Mouse (Mus musculus) hindbrain, embryonic 15.5 days (tissue): ENCODE measurements around the gene Msh4. TPM values are rescaled to one million over a fixed set of nuclear protein-coding genes. Genes with fewer than 3 reads are reported as not detected.
"Not testable (repeated sequence)": the region's sequence is repeated elsewhere in the genome, so short reads cannot be mapped to it uniquely, and the experiment has no call there.

Experiments
- ATAC-seq: fragments of 200-750 bp; cut with Nextera tagmentation; 2 replicates; pipeline ENCODE4 v1.8.0; 2017; ENCODE audit warnings: low read depth, moderate number of reproducible peaks, moderate TSS enrichment; ENCODE audit not compliant: low FRiP score
- H3K27ac ChIP-seq: fragments of 300-500 bp; sonication (generic); replicated peaks from 2 replicates; pipeline ENCODE4 v1.5.1; 2015; ENCODE audit warnings: mild to moderate bottlenecking, inconsistent platforms
- H3K27me3 ChIP-seq: fragments of 300-500 bp; sonication (generic); 2 replicates; pipeline ENCODE4 v1.6.1; 2015; ENCODE audit warnings: control low read depth, inconsistent platforms
- H3K36me3 ChIP-seq: fragments of 300-500 bp; sonication (generic); 2 replicates; pipeline ENCODE4 v1.6.1; 2015; ENCODE audit warnings: control low read depth, inconsistent platforms
- H3K4me1 ChIP-seq: fragments of 300-500 bp; sonication (generic); replicated peaks from 2 replicates; pipeline ENCODE4 v1.6.1; 2015; ENCODE audit warnings: control low read depth, inconsistent platforms
- H3K4me2 ChIP-seq: fragments of 300-500 bp; sonication (generic); 2 replicates; pipeline ENCODE4 v1.6.1; 2015; ENCODE audit warnings: moderate library complexity, mild to moderate bottlenecking, inconsistent platforms
- H3K4me3 ChIP-seq: fragments of 300-500 bp; sonication (generic); 2 replicates; pipeline ENCODE4 v1.5.1; 2015; ENCODE audit warnings: mild to moderate bottlenecking, inconsistent platforms
- H3K9ac ChIP-seq: fragments of 300-500 bp; sonication (generic); 2 replicates; pipeline ENCODE4 v1.6.1; 2015; ENCODE audit warnings: inconsistent platforms
- H3K9me3 ChIP-seq: fragments of 300-500 bp; sonication (generic); 2 replicates; pipeline ENCODE4 v1.6.1; 2016; ENCODE audit warnings: control low read depth, inconsistent platforms
- WGBS: fragments of 180-500 bp; shearing (Covaris S2); methylation state at CpG from one replicate; pipeline ENCODE4 v1.1.7; 2015; 5-methylcytosine and 5-hydroxymethylcytosine counted together
- polyA plus RNA-seq: library from polyadenylated mRNA; unstranded; fragments of >200 nt; fragmentation: Nextera tagmentation; extraction: Ambion mirVana; gene quantifications from 2 replicates; pipeline ENCODE4 v1.2.1, GENCODE M21; 2015

Msh4 gene
- polyA plus RNA-seq, 1 experiment from 2014 or later: 0.22 TPM

- 86% methylated on average over 4 of the region's 4 CpGs for WGBS
- no peak overlapping the region for H3K9ac ChIP-seq
Observed at GRCm38 (mm10) chr3:153864636-153865429, 41.1 kb downstream of the Msh4 start.

GRCm38 (mm10) chr3:153863816-153864215, 42.1 kb downstream of the Msh4 start:
- no peak overlapping the region for H3K9ac ChIP-seq
- no peak overlapping the region for H3K27ac ChIP-seq
- H3K9me3 ChIP-seq: no peaks in the 10 kb centered on the region
- no peaks in the 10 kb centered on the region for H3K36me3 ChIP-seq
- no peak for ATAC-seq
- H3K4me2 ChIP-seq: no peak overlapping the region
- H3K4me1 ChIP-seq: 0 out of 2 replicates have a peak, but pooled peaks cover 4% of the 10 kb centered on the region
- no peak overlapping the region for H3K4me3 ChIP-seq
- WGBS: 91% methylated on average over 2 of the region's 2 CpGs
- no peaks in the 10 kb centered on the region for H3K27me3 ChIP-seq

More at GRCm38 (mm10) chr3:153864636-153865429, 41.1 kb downstream of the Msh4 start:
- Histone ChIP-seq H3K27me3 (no peaks in the 10 kb centered on the region), H3K4me2 (no peak overlapping the region), H3K36me3 (no peaks in the 10 kb centered on the region), H3K9me3 (no peaks in the 10 kb centered on the region), H3K27ac (no peak overlapping the region), H3K4me1 (0 out of 2 replicates have a peak, but pooled peaks cover 4% of the 10 kb centered on the region), H3K4me3 (no peak overlapping the region)
- ATAC-seq: no peak

- not testable (repeated sequence) for ATAC-seq, H3K9me3 ChIP-seq
- 92% methylated on average over 8 of the region's 8 CpGs for WGBS
Observed at GRCm38 (mm10) chr3:153860392-153860791, 45.5 kb downstream of the Msh4 start.

DNA sequence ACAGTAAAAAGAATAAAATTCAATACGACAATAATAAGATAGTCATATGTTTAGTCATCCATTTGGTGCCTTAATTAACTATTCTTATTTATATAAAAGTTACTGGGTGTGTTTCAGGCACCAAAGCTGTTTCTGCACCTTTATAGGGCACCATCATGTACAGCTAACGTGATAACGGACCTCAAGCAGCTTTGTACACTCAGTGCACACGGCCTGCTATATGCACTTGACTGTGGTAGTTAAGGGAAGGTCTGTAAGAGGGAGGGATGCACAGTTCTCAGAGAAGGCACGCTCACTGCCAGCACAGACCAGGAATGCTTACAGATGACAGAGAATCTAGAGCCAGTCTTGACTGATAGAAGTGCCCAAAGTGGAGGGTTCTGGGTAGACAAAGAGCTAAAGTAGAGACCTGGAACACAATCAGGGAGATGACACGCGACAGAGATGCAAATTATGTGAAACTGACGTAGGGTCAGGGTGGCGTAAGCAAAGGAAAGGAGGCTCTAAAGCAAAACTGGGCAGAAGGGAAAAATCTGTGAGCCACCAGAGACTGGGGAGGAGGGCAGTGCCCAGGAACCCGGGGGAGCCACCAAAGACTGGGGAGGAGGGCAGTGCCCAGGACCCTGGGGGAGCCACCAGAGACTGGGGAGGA, 47.5 kb downstream of the Msh4 start:
- H3K36me3 ChIP-seq: no peaks in the 10 kb centered on the region
- H3K27me3 ChIP-seq: no peaks in the 10 kb centered on the region
- no peaks in the 10 kb centered on the region for H3K4me1 ChIP-seq
- H3K4me3 ChIP-seq: no peak overlapping the region
- H3K27ac ChIP-seq: no peak overlapping the region
- H3K4me2 ChIP-seq: no peak overlapping the region
- H3K9me3 ChIP-seq: no peaks in the 10 kb centered on the region
- H3K9ac ChIP-seq: no peak overlapping the region
- ATAC-seq: no peak
- WGBS: 85% methylated on average over 10 of the region's 10 CpGs

More at GRCm38 (mm10) chr3:153860392-153860791, 45.5 kb downstream of the Msh4 start:
- not testable (repeated sequence) for H3K4me3 ChIP-seq, H3K9ac ChIP-seq, H3K4me1 ChIP-seq, H3K36me3 ChIP-seq, H3K4me2 ChIP-seq, H3K27ac ChIP-seq, H3K27me3 ChIP-seq

DNA sequence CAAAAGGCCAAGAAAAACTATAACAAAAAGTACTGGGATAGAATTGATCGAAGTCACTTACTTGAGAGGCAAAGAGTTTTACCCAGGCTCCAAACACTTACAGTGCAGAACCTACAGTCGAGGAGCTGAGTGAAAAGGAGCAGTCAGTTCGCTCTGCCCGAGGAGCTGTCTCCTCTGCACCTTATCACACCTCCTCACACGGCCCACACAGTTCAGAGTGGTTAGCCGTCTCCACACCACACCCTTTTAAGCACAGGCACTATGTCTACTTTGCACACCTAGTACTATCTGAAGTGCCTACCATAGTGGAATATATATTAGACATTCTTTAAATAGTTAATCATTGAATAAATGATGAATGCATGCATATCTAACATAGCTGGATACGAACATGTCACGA, 53.7 kb downstream of the Msh4 start:
- Histone ChIP-seq H3K27ac (no peak overlapping the region), H3K36me3 (no peaks in the 10 kb centered on the region), H3K9me3 (no peaks in the 10 kb centered on the region), H3K9ac (no peak overlapping the region), H3K4me3 (no peak overlapping the region), H3K4me1 (0 out of 2 replicates have a peak, but pooled peaks cover 2% of the 10 kb centered on the region), H3K4me2 (no peak overlapping the region), H3K27me3 (no peaks in the 10 kb centered on the region)
- no peak for ATAC-seq
- 84% methylated on average over 8 of the region's 8 CpGs for WGBS

GRCm38 (mm10) chr3:153850759-153851158, 55.2 kb downstream of the Msh4 start:
- H3K27me3 ChIP-seq: no peaks in the 10 kb centered on the region
- H3K9me3 ChIP-seq: no peaks in the 10 kb centered on the region
- no peak overlapping the region for H3K27ac ChIP-seq
- no peak overlapping the region for H3K9ac ChIP-seq
- WGBS: 74% methylated on average over 7 of the region's 7 CpGs
- no peak overlapping the region for H3K4me2 ChIP-seq
- no peak overlapping the region for H3K4me3 ChIP-seq
- 0 out of 2 replicates have a peak, but pooled peaks cover 2% of the 10 kb centered on the region for H3K4me1 ChIP-seq
- ATAC-seq: no peak
- no peaks in the 10 kb centered on the region for H3K36me3 ChIP-seq

GRCm38 (mm10) chr3:153849368-153850015, 56.4 kb downstream of the Msh4 start:
- Histone ChIP-seq H3K36me3 (no peaks in the 10 kb centered on the region), H3K4me3 (no peak overlapping the region), H3K27ac (no peak overlapping the region), H3K27me3 (no peaks in the 10 kb centered on the region), H3K9ac (no peak overlapping the region), H3K4me2 (no peak overlapping the region), H3K4me1 (0 out of 2 replicates have a peak, but pooled peaks cover 2% of the 10 kb centered on the region), H3K9me3 (no peaks in the 10 kb centered on the region)
- ATAC-seq: no peak
- 10% methylated on average over 5 of the region's 5 CpGs for WGBS

DNA sequence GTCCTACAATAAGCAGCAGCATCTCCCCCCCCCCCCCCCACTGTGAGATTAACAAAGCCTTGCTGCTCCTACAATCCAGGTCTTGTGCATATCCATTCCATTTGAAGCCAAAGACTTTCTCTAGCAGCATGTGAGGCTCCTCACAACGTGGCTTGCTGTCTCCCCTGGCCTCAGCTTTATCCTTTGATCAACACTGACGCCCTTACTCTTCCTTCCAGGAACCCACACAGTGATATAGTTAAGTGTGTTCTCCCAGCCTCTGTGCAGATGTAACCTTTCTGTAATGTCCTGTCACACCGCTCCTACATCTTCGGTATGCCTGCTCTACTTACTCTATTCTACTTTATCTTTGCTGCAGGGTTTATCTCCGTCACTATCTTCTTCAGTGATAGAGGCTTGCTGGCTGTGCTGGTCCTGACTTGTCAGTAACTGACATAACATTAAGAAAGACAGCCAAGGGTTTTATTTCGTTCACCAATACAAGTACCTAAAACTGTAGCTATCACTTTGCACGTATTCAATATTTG, 58.7 kb downstream of the Msh4 start:
- H3K36me3 ChIP-seq: no peaks in the 10 kb centered on the region
- H3K4me2 ChIP-seq: no peak overlapping the region
- no peak overlapping the region for H3K27ac ChIP-seq
- H3K27me3 ChIP-seq: no peaks in the 10 kb centered on the region
- H3K9me3 ChIP-seq: no peaks in the 10 kb centered on the region
- 0 out of 2 replicates have a peak, but pooled peaks cover 2% of the 10 kb centered on the region for H3K4me1 ChIP-seq
- no peak overlapping the region for H3K9ac ChIP-seq
- no peak for ATAC-seq
- no peak overlapping the region for H3K4me3 ChIP-seq
- WGBS: 82% methylated on average over 7 of the region's 7 CpGs

GRCm38 (mm10) chr3:153846109-153846508, 59.8 kb downstream of the Msh4 start:
- H3K36me3 ChIP-seq: no peaks in the 10 kb centered on the region
- H3K4me2 ChIP-seq: no peak overlapping the region
- H3K4me3 ChIP-seq: no peak overlapping the region
- 87% methylated on average over 4 of the region's 4 CpGs for WGBS
- no peak overlapping the region for H3K27ac ChIP-seq
- H3K27me3 ChIP-seq: no peaks in the 10 kb centered on the region
- 0 out of 2 replicates have a peak, but pooled peaks cover 2% of the 10 kb centered on the region for H3K4me1 ChIP-seq
- ATAC-seq: no peak
- H3K9me3 ChIP-seq: no peaks in the 10 kb centered on the region
- no peak overlapping the region for H3K9ac ChIP-seq

DNA sequence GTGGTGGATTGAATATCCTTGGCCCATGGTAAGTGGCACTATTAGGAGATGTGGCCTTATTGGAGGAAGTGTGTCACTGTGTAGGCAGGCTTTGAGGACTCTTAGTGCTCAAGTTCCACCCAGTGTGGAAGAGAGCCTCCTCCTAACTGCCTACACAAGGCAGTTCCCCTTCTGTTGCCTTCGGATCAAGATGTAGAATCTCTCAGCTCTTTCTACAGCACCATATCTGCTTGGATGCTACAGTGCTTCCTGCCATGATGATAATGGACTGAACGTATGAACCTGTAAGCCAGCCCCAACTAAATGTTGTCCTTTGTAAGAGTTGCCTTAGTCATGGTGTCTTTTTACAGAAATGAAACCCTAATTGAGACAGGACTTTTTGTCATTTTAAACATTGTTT, 60.4 kb downstream of the Msh4 start:
- no peak overlapping the region for H3K27ac ChIP-seq
- 0 out of 2 replicates have a peak, but pooled peaks cover 2% of the 10 kb centered on the region for H3K4me1 ChIP-seq
- ATAC-seq: no peak
- H3K36me3 ChIP-seq: no peaks in the 10 kb centered on the region
- no peak overlapping the region for H3K4me3 ChIP-seq
- no peaks in the 10 kb centered on the region for H3K27me3 ChIP-seq
- H3K4me2 ChIP-seq: no peak overlapping the region
- 92% methylated on average over 2 of the region's 2 CpGs for WGBS
- no peak overlapping the region for H3K9ac ChIP-seq
- no peaks in the 10 kb centered on the region for H3K9me3 ChIP-seq

DNA sequence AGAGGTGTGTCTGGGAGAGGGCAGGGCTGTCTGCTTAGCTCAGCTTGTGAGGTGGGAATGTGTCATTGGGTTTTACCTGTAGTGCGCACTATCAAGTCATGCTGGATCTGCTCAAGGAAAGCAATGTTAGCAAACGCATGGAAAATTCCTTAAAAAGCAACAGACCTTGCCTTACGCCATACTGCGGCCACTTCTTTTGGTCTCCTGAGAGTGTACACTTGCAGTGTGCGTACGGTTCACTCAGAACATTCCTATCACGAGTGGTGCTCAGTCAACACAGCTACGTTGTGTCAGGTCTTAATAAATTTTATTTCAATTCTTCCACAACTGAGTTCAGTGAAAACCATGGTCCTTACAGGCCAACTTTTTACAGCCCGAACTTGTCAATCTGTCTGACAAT, 61.2 kb downstream of the Msh4 start:
- no peak overlapping the region for H3K9ac ChIP-seq
- no peak for ATAC-seq
- H3K4me1 ChIP-seq: 0 out of 2 replicates have a peak, but pooled peaks cover 2% of the 10 kb centered on the region
- no peak overlapping the region for H3K4me2 ChIP-seq
- no peak overlapping the region for H3K4me3 ChIP-seq
- no peaks in the 10 kb centered on the region for H3K9me3 ChIP-seq
- H3K27me3 ChIP-seq: no peaks in the 10 kb centered on the region
- no peaks in the 10 kb centered on the region for H3K36me3 ChIP-seq
- H3K27ac ChIP-seq: no peak overlapping the region
- WGBS: 96% methylated on average over 9 of the region's 9 CpGs

GRCm38 (mm10) chr3:153844030-153844429, 61.9 kb downstream of the Msh4 start, which contains the start of gene Asb17:
Gene Asb17 (plus strand): TSS chr3:153844209.
- no peak within 1 kb of the TSS for H3K9ac ChIP-seq
- H3K36me3 ChIP-seq: no peaks in the 10 kb centered on the region
- ATAC-seq: no peak
- H3K4me2 ChIP-seq: no peak within 1 kb of the TSS
- H3K4me1 ChIP-seq: no peaks in the 10 kb centered on the region
- H3K4me3 ChIP-seq: no peak within 1 kb of the TSS
- WGBS: 87% methylated on average over 10 of the region's 10 CpGs
- H3K27ac ChIP-seq: no peak within 1 kb of the TSS
- no peaks in the 10 kb centered on the region for H3K27me3 ChIP-seq
- no peaks in the 10 kb centered on the region for H3K9me3 ChIP-seq
